Mouse (Mus musculus) A20 (cell line): ENCODE results near the gene Mecom.

Experiments
- DNase-seq: peaks from one replicate; pipeline ENCODE4 v3.0.0-alpha.2; 2011; ENCODE audit warnings: low read depth, low spot score

The Mecom gene

GRCm38 (mm10) chr3:29968433-29968949, 579.3 kb downstream of the Mecom start:
- DNase-seq, result no peak

- DNase-seq, result no peak
Measured at GRCm38 (mm10) chr3:29963953-29964352, 583.9 kb downstream of the Mecom start.

- no peak for DNase-seq
Measured at GRCm38 (mm10) chr3:29963447-29963846, 584.4 kb downstream of the Mecom start.

GRCm38 (mm10) chr3:29959051-29959450, 588.8 kb downstream of the Mecom start:
- no peak for DNase-seq

GRCm38 (mm10) chr3:29957365-29958236, 590.2 kb downstream of the Mecom start:
- no peak for DNase-seq

GRCm38 (mm10) chr3:29953269-29953668, 594.5 kb downstream of the Mecom start:
- no peak for DNase-seq

GRCm38 (mm10) chr3:29950853-29951252, 597.0 kb downstream of the Mecom start:
- DNase-seq, result no peak

- DNase-seq, result no peak
Measured at GRCm38 (mm10) chr3:29903596-29904308, 644.1 kb downstream of the Mecom start.
